Mouse (Mus musculus): ENCODE results near the gene Fam243. TPM values are rescaled to one million over a fixed set of nuclear protein-coding genes. Genes with fewer than 3 reads are reported as not detected.

Fam243 gene
- total RNA-seq, 2 experiments from 2014 or later, result not detected

GRCm38 (mm10) chr16:92285068-92285467, 36.2 kb downstream of the Fam243 start:
- ATAC-seq (replicated peaks; ENCODE audit: low FRiP score, poor library complexity, severe bottlenecking), result no peak

GRCm38 (mm10) chr16:92282671-92283070, 38.6 kb downstream of the Fam243 start:
- ATAC-seq (replicated peaks; ENCODE audit: low FRiP score, poor library complexity, severe bottlenecking), result no peak

- ATAC-seq (replicated peaks; ENCODE audit: low FRiP score, poor library complexity, severe bottlenecking), result no peak
Measured at GRCm38 (mm10) chr16:92275526-92275925, 45.7 kb downstream of the Fam243 start.

- no peak for ATAC-seq (replicated peaks; ENCODE audit: low FRiP score, poor library complexity, severe bottlenecking)
Measured at GRCm38 (mm10) chr16:92274516-92274915, 46.7 kb downstream of the Fam243 start.

Other genes with a start within 250 kb of the Fam243 start
- not detected in 2 replicates for gene Kcne2, start 29.1 kb downstream of the Fam243 start, total RNA-seq (2015; ENCODE audit: low replicate concordance)
- gene Kcne2, start 29.1 kb downstream of the Fam243 start, total RNA-seq (2017; ENCODE audit: low replicate concordance), result not detected in 2 replicates
- gene Smim11, start 20.2 kb downstream of the Fam243 start, total RNA-seq (2015; ENCODE audit: low replicate concordance), result 7.5 and 50.1 TPM in 2 replicates
- 20.7 and 28.7 TPM in 2 replicates for gene Smim11, start 20.2 kb downstream of the Fam243 start, total RNA-seq (2017; ENCODE audit: low replicate concordance)
- not detected in 2 replicates for gene Kcne1, start 38.0 kb upstream of the Fam243 start, total RNA-seq (2015; ENCODE audit: low replicate concordance)
- gene Kcne1, start 38.0 kb upstream of the Fam243 start, total RNA-seq (2017; ENCODE audit: low replicate concordance), result not detected in 2 replicates
- 3.4 and 3.6 TPM in 2 replicates for gene Rcan1, start 149.4 kb upstream of the Fam243 start, total RNA-seq (2015; ENCODE audit: low replicate concordance)
- gene Rcan1, start 149.4 kb upstream of the Fam243 start, total RNA-seq (2017; ENCODE audit: low replicate concordance), result 1.0 and 3.9 TPM in 2 replicates
- gene Clic6, start 164.3 kb upstream of the Fam243 start, total RNA-seq (2015; ENCODE audit: low replicate concordance), result not detected in 2 replicates
- gene Clic6, start 164.3 kb upstream of the Fam243 start, total RNA-seq (2017; ENCODE audit: low replicate concordance), result not detected in 2 replicates